Mouse (Mus musculus): Measurements from ENCODE around the gene Sept11. TPM values are rescaled to one million over a fixed set of nuclear protein-coding genes. Genes with fewer than 3 reads are reported as not detected.

Gene Sept11
- total and polyA plus RNA-seq, 2 experiments from 2014 or later, result 88.1 to 92.5 TPM

DNA sequence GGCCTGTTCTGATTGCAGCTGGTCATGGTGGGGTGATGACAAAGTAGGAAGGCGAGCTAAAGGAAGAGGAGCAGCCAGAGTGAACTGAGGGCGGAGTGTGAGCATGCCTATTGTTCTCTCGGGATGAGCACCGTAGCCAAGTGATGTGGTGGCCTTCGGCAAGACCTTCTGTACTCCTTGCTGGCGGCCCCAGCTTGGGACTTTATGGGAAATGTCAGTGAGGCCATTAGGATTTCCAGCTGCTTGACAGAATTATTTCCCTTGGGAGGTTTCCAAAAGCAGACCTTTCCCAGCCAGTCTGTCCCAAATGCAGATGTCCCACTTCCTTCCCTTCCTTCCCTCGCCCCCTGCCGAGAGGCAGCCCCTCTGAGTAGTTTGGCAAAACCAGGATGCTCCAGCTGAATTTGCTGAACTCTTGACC is 8.1 kb downstream of the Sept11 start:
- no peaks in the 10 kb centered on the region for H3K27me3 ChIP-seq (ENCODE audit: insufficient read depth, low read length)
- no peak overlapping the region for H3K9ac ChIP-seq (replicated peaks; ENCODE audit: low read length)
- H3K4me1 ChIP-seq (ENCODE audit: insufficient read depth, low read length), result peaks cover 6% of the 10 kb centered on the region; the same call in 1 of the 2 replicates
- ATAC-seq (no peak), DNase-seq (ENCODE audit: low spot score) (no peak)
- H3K27ac ChIP-seq, result no peak overlapping the region
- TF ChIP-seq CTCF (IDR thresholded peaks at IDR 0.05; ENCODE audit: low read depth), result no peak
- 41% methylated on average over 8 of the region's 8 CpGs for WGBS
- H3K4me2 ChIP-seq (ENCODE audit: low read depth, low read length), result no peak overlapping the region
- H3K4me3 ChIP-seq (ENCODE audit: low read length), result no peak overlapping the region
- H3K9me3 ChIP-seq (ENCODE audit: low read length), result no peaks in the 10 kb centered on the region
- H3K36me3 ChIP-seq (ENCODE audit: insufficient read depth, low read length), result no peaks in the 10 kb centered on the region

DNA sequence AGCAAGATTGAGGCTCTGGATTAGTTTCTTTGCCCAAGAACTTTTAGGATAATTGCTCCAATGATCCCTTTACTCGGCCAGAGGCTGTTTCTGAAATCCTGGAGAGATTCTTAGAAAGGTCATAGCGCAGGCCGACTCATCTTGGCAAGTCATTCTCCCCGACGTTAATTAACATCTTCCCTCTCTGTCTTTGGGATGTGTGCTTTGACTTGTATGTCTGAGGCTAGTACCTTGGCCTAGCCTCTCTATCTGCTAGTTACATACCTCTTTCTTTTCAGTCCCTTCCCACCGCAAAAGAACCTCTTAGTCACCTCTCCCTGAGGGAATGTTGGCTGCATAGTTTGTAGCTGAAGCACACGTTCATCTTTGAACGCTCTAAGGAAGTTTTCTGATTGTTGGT is 10.4 kb downstream of the Sept11 start:
- H3K27ac ChIP-seq, result no peak overlapping the region
- no peaks in the 10 kb centered on the region for H3K36me3 ChIP-seq (ENCODE audit: insufficient read depth, low read length)
- no peak for TF ChIP-seq CTCF (IDR thresholded peaks at IDR 0.05; ENCODE audit: low read depth)
- no peak overlapping the region for H3K9ac ChIP-seq (replicated peaks; ENCODE audit: low read length)
- no peak for DNase-seq (ENCODE audit: low spot score)
- no peak overlapping the region for H3K4me3 ChIP-seq (ENCODE audit: low read length)
- no peaks in the 10 kb centered on the region for H3K27me3 ChIP-seq (ENCODE audit: insufficient read depth, low read length)
- no peak overlapping the region for H3K4me2 ChIP-seq (ENCODE audit: low read depth, low read length)
- WGBS, result 86% methylated on average over 8 of the region's 8 CpGs
- H3K4me1 ChIP-seq (ENCODE audit: insufficient read depth, low read length), result no peaks in the 10 kb centered on the region
- no peaks in the 10 kb centered on the region for H3K9me3 ChIP-seq (ENCODE audit: low read length)
- no peak for ATAC-seq

DNA sequence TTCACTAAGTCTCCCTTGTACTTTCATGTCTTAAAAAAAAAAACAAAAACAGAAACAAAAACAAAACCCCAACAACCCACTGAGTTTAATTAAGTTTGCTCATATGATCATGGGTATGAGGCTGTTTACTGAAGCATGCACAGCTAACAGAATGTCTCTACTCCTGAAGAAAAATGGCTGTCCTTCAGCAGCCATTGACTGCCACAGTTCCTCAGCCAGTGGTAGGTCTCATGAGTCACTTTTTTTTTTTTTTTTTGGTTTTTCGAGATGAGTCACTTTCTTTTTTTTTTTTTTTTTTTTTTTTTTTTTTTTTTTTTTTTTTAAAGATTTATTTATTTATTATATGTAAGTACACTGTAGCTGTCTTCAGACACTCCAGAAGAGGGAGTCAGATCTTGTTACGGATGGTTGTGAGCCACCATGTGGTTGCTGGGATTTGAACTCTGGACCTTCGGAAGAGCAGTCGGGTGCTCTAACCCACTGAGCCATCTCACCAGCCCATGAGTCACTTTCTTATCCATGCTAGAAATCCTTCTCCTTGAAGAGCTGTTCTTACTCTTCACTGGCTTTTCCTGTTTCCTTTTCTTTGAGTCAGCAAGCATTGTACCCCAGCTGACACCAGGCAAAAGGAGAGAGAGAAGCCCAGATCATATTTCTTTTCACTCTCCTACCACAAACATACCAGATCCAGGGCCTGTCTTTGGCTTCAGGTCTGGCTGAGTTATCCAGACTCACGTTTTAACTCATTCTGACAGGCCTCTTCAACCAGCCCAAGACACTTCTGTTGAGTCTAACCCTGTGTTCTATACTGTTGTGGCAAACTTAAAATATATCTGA is 12.0 kb downstream of the Sept11 start:
- 81% methylated on average over 4 of the region's 5 CpGs for WGBS
- ATAC-seq (no peak), DNase-seq (ENCODE audit: low spot score) (no peak)
- TF ChIP-seq CTCF (IDR thresholded peaks at IDR 0.05; ENCODE audit: low read depth), result no peak
- H3K4me1 ChIP-seq (ENCODE audit: insufficient read depth, low read length), result no peaks in the 10 kb centered on the region
- H3K36me3 ChIP-seq (ENCODE audit: insufficient read depth, low read length), result no peaks in the 10 kb centered on the region
- H3K4me2 ChIP-seq (ENCODE audit: low read depth, low read length), result no peak overlapping the region
- no peak overlapping the region for H3K9ac ChIP-seq (replicated peaks; ENCODE audit: low read length)
- no peak overlapping the region for H3K27ac ChIP-seq
- H3K4me3 ChIP-seq (ENCODE audit: low read length), result no peak overlapping the region
- no peaks in the 10 kb centered on the region for H3K27me3 ChIP-seq (ENCODE audit: insufficient read depth, low read length)
- H3K9me3 ChIP-seq (ENCODE audit: low read length), result no peaks in the 10 kb centered on the region

DNA sequence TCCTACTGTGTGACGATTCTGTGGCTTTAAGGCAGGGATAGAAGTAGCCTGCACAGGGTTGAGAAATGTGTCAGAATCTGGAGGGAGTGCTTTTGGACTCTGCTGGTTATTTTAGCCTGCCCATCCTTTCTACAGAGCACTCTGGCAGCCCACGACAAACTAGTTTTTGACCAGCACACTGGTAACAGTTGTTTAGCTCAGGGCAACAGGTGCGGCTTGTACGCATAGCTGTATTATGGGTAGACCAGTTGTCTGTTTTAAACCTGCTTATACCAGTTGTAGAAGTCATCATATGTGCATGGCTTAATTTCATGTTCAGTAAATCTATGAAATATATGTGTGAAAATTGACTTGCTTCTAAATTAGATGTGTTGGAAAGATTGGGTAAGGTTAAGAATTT is 12.8 kb downstream of the Sept11 start:
- TF ChIP-seq CTCF (IDR thresholded peaks at IDR 0.05; ENCODE audit: low read depth), result no peak
- no peak overlapping the region for H3K27ac ChIP-seq
- no peaks in the 10 kb centered on the region for H3K9me3 ChIP-seq (ENCODE audit: low read length)
- no peaks in the 10 kb centered on the region for H3K27me3 ChIP-seq (ENCODE audit: insufficient read depth, low read length)
- no peak overlapping the region for H3K9ac ChIP-seq (replicated peaks; ENCODE audit: low read length)
- no peak overlapping the region for H3K4me2 ChIP-seq (ENCODE audit: low read depth, low read length)
- DNase-seq (ENCODE audit: low spot score), result no peak
- ATAC-seq, result no peak
- H3K36me3 ChIP-seq (ENCODE audit: insufficient read depth, low read length), result no peaks in the 10 kb centered on the region
- H3K4me1 ChIP-seq (ENCODE audit: insufficient read depth, low read length), result no peaks in the 10 kb centered on the region
- H3K4me3 ChIP-seq (ENCODE audit: low read length), result no peak overlapping the region
- WGBS, result 96% methylated on average over 4 of the region's 4 CpGs

DNA sequence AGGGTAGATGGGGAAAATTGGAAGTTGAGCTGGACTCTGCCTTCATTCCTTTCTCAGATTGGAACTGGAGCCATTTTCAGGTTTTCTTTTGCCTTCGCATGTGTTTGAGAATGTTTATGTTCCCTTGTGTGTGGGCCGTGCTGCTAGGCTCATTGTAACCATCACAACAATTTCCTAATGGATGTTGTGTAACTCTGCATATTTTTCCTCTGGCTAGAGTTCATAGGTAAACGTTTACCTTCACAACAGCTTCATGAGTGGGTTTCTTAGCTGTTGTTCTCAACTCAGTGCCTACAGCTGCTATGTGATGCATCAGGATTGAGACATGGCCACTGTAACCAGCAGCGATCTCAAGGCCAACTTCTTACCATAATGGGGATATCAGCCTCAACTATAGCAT is 15.5 kb downstream of the Sept11 start:
- H3K27ac ChIP-seq, result no peak overlapping the region
- ATAC-seq, result no peak
- no peaks in the 10 kb centered on the region for H3K9me3 ChIP-seq (ENCODE audit: low read length)
- H3K27me3 ChIP-seq (ENCODE audit: insufficient read depth, low read length), result no peaks in the 10 kb centered on the region
- no peak overlapping the region for H3K4me3 ChIP-seq (ENCODE audit: low read length)
- no peak overlapping the region for H3K9ac ChIP-seq (replicated peaks; ENCODE audit: low read length)
- no peak for DNase-seq (ENCODE audit: low spot score)
- 91% methylated on average over 4 of the region's 4 CpGs for WGBS
- no peaks in the 10 kb centered on the region for H3K36me3 ChIP-seq (ENCODE audit: insufficient read depth, low read length)
- no peak for TF ChIP-seq CTCF (IDR thresholded peaks at IDR 0.05; ENCODE audit: low read depth)
- H3K4me1 ChIP-seq (ENCODE audit: insufficient read depth, low read length), result no peaks in the 10 kb centered on the region
- H3K4me2 ChIP-seq (ENCODE audit: low read depth, low read length), result no peak overlapping the region

DNA sequence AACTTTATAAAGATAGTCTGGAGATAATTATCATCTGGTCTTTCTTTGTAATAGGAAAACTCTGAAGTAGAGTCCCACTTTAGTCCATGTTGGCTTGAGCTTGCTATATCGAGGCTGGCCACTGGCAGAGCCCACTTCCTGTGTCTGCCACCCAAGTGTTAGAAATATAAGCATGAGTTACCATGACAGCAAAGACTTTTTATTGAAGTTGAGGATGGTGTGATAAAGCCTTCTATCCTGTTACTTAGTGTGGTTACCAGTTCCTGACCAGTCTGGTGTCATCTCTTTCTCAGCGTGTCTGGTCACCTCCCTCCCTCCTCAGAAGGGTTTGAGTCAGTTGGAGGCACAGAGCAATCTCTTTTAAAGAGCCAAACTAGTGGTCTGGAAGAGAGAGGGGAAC is 16.3 kb downstream of the Sept11 start:
- Histone ChIP-seq H3K4me2 (ENCODE audit: low read depth, low read length) (no peak overlapping the region), H3K27me3 (ENCODE audit: insufficient read depth, low read length) (no peaks in the 10 kb centered on the region), H3K36me3 (ENCODE audit: insufficient read depth, low read length) (no peaks in the 10 kb centered on the region), H3K27ac (no peak overlapping the region), H3K4me3 (ENCODE audit: low read length) (no peak overlapping the region), H3K4me1 (ENCODE audit: insufficient read depth, low read length) (no peaks in the 10 kb centered on the region), H3K9me3 (ENCODE audit: low read length) (no peaks in the 10 kb centered on the region), H3K9ac (replicated peaks; ENCODE audit: low read length) (no peak overlapping the region)
- 82% methylated on average over 2 of the region's 2 CpGs for WGBS
- ATAC-seq (no peak), DNase-seq (ENCODE audit: low spot score) (no peak)
- no peak for TF ChIP-seq CTCF (IDR thresholded peaks at IDR 0.05; ENCODE audit: low read depth)

DNA sequence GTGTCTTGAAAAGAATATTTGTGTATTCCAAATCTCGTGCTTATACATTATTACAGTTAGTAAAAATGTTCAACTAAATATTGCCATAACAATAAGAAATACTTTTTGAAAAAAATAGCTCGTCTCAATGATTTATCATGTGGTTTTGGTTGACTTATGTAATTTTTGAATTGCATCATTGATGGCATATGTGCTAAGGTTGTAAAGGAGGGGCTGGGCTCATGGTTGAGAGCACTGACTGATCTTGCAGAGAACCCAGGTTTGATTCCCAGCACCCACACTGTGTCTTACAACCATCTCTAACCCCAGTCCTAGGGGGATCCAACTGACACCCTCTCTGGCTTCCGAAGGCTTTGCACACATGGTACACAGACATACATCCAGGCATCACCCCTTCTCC is 19.1 kb downstream of the Sept11 start:
- H3K36me3 ChIP-seq (ENCODE audit: insufficient read depth, low read length), result no peaks in the 10 kb centered on the region
- no peak for TF ChIP-seq CTCF (IDR thresholded peaks at IDR 0.05; ENCODE audit: low read depth)
- WGBS, result 96% methylated on average over 3 of the region's 3 CpGs
- H3K27me3 ChIP-seq (ENCODE audit: insufficient read depth, low read length), result no peaks in the 10 kb centered on the region
- H3K4me1 ChIP-seq (ENCODE audit: insufficient read depth, low read length), result no peaks in the 10 kb centered on the region
- H3K27ac ChIP-seq, result no peak overlapping the region
- no peaks in the 10 kb centered on the region for H3K9me3 ChIP-seq (ENCODE audit: low read length)
- H3K4me2 ChIP-seq (ENCODE audit: low read depth, low read length), result no peak overlapping the region
- no peak overlapping the region for H3K9ac ChIP-seq (replicated peaks; ENCODE audit: low read length)
- ATAC-seq (no peak), DNase-seq (ENCODE audit: low spot score) (no peak)
- no peak overlapping the region for H3K4me3 ChIP-seq (ENCODE audit: low read length)

All from hindbrain, postnatal 0 days (tissue).